Mouse (Mus musculus) lung, embryonic 14.5 days (tissue): Measurements from ENCODE around the gene Gm16181. TPM values are rescaled to one million over a fixed set of nuclear protein-coding genes. Genes with fewer than 3 reads are reported as not detected.

Experiments
- ATAC-seq: fragments of 200-750 bp; cut with Nextera tagmentation; 2 replicates; pipeline ENCODE4 v1.8.0; 2017; ENCODE audit warnings: mild to moderate bottlenecking, moderate TSS enrichment, moderate library complexity; ENCODE audit not compliant: insufficient read depth
- DNase-seq: peaks from one replicate; pipeline ENCODE4 v3.0.0-alpha.2; 2015
- H3K27ac ChIP-seq: fragments of 300-500 bp; sonication (generic); 2 replicates; pipeline ENCODE4 v1.5.1; 2014; ENCODE audit warnings: low read depth, mild to moderate bottlenecking, moderate library complexity
- H3K27me3 ChIP-seq: fragments of 300-500 bp; sonication (generic); 2 replicates; pipeline ENCODE4 v1.6.1; 2014; ENCODE audit warnings: low read length, control low read depth; ENCODE audit not compliant: insufficient read depth
- H3K36me3 ChIP-seq: fragments of 300-500 bp; sonication (generic); 2 replicates; pipeline ENCODE4 v1.6.1; 2014; ENCODE audit warnings: control low read depth; ENCODE audit not compliant: insufficient read depth
- H3K4me1 ChIP-seq: fragments of 300-500 bp; sonication (generic); 2 replicates; pipeline ENCODE4 v1.6.1; 2014; ENCODE audit warnings: antibody characterized with exemption, control low read depth; ENCODE audit not compliant: insufficient read depth
- H3K4me2 ChIP-seq: fragments of 300-500 bp; sonication (generic); 2 replicates; pipeline ENCODE4 v1.6.1; 2014; ENCODE audit warnings: mild to moderate bottlenecking
- H3K4me3 ChIP-seq: fragments of 300-500 bp; sonication (generic); 2 replicates; pipeline ENCODE4 v1.5.1; 2014; ENCODE audit warnings: low read depth, low read length
- H3K9ac ChIP-seq: fragments of 300-500 bp; sonication (generic); 2 replicates; pipeline ENCODE4 v1.6.1; 2014
- H3K9me3 ChIP-seq: fragments of 300-500 bp; sonication (generic); 2 replicates; pipeline ENCODE4 v1.6.1; 2016; ENCODE audit warnings: low read depth, low read length, control low read depth
- CTCF ChIP-seq: IDR thresholded peaks from 2 replicates; pipeline ENCODE4 v1.5.1; 2016; ENCODE audit warnings: antibody characterized with exemption, low read depth
- WGBS: fragments of 180-500 bp; shearing (Covaris S2); extraction: QIAGEN DNeasy Blood & Tissue Kit; methylation state at CpG from one replicate; pipeline ENCODE4 v1.1.7; 2014; 5-methylcytosine and 5-hydroxymethylcytosine counted together
- polyA plus RNA-seq: library from polyadenylated mRNA; unstranded; fragments of >200 nt; fragmentation: Nextera tagmentation; extraction: Ambion mirVana; gene quantifications from 2 replicates; pipeline ENCODE4 v1.2.1, GENCODE M21; 2014

Gm16181 gene
- polyA plus RNA-seq, 1 experiment from 2014 or later: 0.70 TPM

DNA sequence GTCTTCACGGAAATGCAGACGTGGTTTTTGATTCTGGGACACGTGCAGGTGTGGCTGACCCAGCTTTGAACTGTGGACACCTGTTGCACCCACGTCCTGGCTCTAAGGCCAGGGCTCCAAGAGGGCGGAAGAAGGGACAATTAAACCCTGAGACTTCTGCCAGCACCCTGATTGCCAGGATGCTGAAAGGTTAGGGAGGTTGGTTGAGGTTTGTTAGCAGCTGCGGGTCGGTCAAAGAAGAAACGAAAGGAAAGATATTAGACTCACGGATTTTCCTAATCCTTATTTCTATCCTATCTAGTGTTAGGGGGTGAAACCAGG lies 24.4 kb upstream of the Gm16181 start:
- H3K4me2 ChIP-seq: peak overlapping the region; percentile 77
- 24% methylated on average over 9 of the region's 9 CpGs for WGBS
- H3K27me3 ChIP-seq: peaks cover 38% of the 10 kb centered on the region
- H3K9ac ChIP-seq: peak overlapping the region; percentile 7; the same call in 1 of the 2 replicates
- TF ChIP-seq CTCF: no peak
- peak overlapping the region; percentile 41 for H3K4me3 ChIP-seq
- no peak for ATAC-seq
- H3K27ac ChIP-seq: no peak overlapping the region
- H3K36me3 ChIP-seq: no peaks in the 10 kb centered on the region
- no peaks in the 10 kb centered on the region for H3K9me3 ChIP-seq
- DNase-seq: no peak
- H3K4me1 ChIP-seq: no peaks in the 10 kb centered on the region; the same call in none of the 2 replicates

DNA sequence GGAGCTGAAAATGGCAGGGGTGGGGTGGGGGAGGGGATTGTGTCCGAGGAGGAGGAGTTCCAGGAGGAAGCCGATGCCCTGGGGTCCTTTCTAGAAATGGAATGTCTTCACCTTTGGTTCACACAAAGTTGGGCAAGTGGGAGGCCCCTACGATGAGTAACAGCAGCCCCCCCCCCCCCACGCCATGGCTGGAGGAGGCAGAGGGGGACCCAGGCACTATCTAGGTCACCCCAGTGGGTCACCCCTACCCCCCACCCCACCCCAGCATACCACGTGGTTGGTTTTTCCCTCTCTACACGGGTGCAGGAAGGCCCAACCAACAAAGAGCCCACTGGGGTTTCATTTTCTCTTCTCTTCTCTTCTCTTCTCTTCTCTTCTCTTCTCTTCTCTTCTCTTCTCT lies 23.5 kb upstream of the Gm16181 start:
- no peak overlapping the region for H3K4me3 ChIP-seq
- ATAC-seq (no peak), DNase-seq (no peak)
- no peaks in the 10 kb centered on the region for H3K9me3 ChIP-seq
- 42% methylated on average over 5 of the region's 6 CpGs for WGBS
- H3K4me2 ChIP-seq: no peak overlapping the region
- H3K27me3 ChIP-seq: peaks cover 43% of the 10 kb centered on the region
- no peaks in the 10 kb centered on the region for H3K36me3 ChIP-seq
- H3K27ac ChIP-seq: no peak overlapping the region
- H3K9ac ChIP-seq: no peak overlapping the region
- no peak for TF ChIP-seq CTCF
- H3K4me1 ChIP-seq: no peaks in the 10 kb centered on the region; the same call in none of the 2 replicates

DNA sequence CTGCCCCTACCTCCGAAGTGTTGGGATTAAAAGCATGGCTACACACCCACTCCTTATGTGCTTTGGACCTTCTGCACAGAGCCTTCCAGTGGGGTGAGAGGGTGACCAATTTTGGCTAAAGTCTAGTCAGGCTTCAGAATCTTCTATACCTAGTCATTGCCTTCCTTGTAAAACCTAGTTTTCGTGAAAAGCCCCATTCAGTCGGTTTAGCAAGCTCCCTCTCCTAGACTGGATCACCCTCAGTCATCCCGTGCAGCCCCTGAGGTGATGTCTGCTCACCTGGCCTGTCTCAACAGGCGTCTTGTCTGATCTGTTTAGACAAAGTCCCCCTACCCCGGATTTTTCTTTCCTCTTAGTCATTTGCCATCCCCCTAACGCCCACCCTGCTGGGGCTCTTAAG lies 22.6 kb upstream of the Gm16181 start:
- 53% methylated on average over 7 of the region's 7 CpGs for WGBS
- no peak overlapping the region for H3K4me2 ChIP-seq
- peaks cover 43% of the 10 kb centered on the region for H3K27me3 ChIP-seq
- H3K36me3 ChIP-seq: no peaks in the 10 kb centered on the region
- H3K27ac ChIP-seq: no peak overlapping the region
- no peak overlapping the region for H3K9ac ChIP-seq
- no peaks in the 10 kb centered on the region for H3K9me3 ChIP-seq
- H3K4me1 ChIP-seq: no peaks in the 10 kb centered on the region; the same call in none of the 2 replicates
- ATAC-seq: no peak
- no peak for DNase-seq
- H3K4me3 ChIP-seq: no peak overlapping the region
- no peak for TF ChIP-seq CTCF

DNA sequence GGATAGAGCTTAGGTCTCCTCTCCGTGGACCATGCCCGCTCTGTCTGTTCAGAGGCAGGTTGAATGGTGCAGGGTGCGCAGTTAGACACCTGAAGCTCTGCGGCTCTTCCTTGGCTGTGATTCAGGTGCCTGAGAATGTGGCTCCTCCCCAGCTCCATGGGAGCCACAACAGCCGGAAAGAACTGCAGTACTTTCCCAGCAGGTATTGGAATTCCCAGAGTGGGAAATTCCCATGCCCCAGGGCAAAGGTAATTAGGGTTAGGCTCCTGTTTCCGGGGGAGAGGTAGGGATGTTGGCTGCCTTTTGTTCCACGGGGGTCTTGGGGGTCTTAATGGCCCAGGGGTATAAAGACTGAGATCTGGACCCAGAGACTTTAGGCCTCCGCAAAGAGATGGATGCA lies 21.7 kb upstream of the Gm16181 start:
- no peak for TF ChIP-seq CTCF
- no peak for ATAC-seq
- no peaks in the 10 kb centered on the region for H3K36me3 ChIP-seq
- no peaks in the 10 kb centered on the region; the same call in none of the 2 replicates for H3K4me1 ChIP-seq
- no peaks in the 10 kb centered on the region for H3K9me3 ChIP-seq
- H3K27me3 ChIP-seq: peaks cover 48% of the 10 kb centered on the region
- H3K9ac ChIP-seq: no peak overlapping the region
- no peak for DNase-seq
- 28% methylated on average over 8 of the region's 8 CpGs for WGBS
- no peak overlapping the region for H3K4me2 ChIP-seq
- H3K27ac ChIP-seq: no peak overlapping the region
- no peak overlapping the region for H3K4me3 ChIP-seq

DNA sequence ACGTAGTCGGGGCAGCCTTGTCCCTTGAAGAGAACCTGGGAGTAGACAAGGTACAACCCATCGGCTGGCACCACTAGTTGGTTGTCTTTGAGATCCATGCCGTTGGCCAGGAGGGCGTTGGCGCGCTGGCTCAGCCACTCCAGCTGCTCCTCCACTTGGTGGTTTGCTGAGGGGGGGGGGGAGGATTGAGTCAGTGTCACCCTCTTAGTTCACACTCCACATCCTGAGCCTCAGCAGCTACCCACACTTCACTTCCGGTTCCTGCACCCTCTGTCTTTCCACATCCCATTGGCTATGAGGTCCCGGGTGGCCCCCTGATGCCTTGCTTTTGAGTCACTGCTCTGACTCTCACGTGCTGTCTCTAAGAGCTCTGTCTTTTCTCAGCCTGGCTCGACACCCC lies 20.2 kb upstream of the Gm16181 start:
- DNase-seq (no peak), ATAC-seq (no peak)
- H3K9me3 ChIP-seq: no peaks in the 10 kb centered on the region
- no peak overlapping the region for H3K27ac ChIP-seq
- peaks cover 44% of the 10 kb centered on the region for H3K27me3 ChIP-seq
- no peak overlapping the region for H3K4me3 ChIP-seq
- H3K9ac ChIP-seq: no peak overlapping the region
- no peak for TF ChIP-seq CTCF
- no peak overlapping the region for H3K4me2 ChIP-seq
- no peaks in the 10 kb centered on the region; the same call in 1 of the 2 replicates for H3K4me1 ChIP-seq
- WGBS: 70% methylated on average over 11 of the region's 11 CpGs
- no peaks in the 10 kb centered on the region for H3K36me3 ChIP-seq

DNA sequence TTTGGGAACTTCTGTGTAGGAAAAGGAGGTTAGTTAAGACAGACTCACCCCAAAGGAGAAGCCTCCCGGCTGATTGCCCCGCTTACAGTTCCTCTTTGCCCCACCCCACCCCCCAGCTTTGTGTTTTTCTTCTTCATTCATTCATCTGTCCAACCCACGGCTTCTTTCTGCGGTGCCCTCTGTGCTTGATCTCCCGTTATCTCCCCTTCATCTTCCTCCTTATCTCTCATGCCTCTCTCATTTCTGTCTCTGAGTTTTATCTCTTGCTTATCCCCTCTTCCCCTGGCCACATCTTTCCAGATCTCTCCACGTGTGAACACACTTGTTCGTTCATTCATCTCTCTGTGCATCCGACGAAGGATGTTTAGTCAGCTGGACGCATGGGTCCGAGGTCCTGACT lies 19.5 kb upstream of the Gm16181 start:
- Histone ChIP-seq H3K27ac (no peak overlapping the region), H3K4me2 (no peak overlapping the region), H3K4me1 (no peaks in the 10 kb centered on the region), H3K27me3 (peaks cover 37% of the 10 kb centered on the region), H3K9ac (no peak overlapping the region), H3K9me3 (no peaks in the 10 kb centered on the region), H3K36me3 (no peaks in the 10 kb centered on the region), H3K4me3 (0 out of 2 replicates have a peak overlapping the region, but pooled peaks have one; percentile 1)
- WGBS: 46% methylated on average over 11 of the region's 11 CpGs
- no peak for TF ChIP-seq CTCF
- no peak for DNase-seq
- ATAC-seq: no peak

DNA sequence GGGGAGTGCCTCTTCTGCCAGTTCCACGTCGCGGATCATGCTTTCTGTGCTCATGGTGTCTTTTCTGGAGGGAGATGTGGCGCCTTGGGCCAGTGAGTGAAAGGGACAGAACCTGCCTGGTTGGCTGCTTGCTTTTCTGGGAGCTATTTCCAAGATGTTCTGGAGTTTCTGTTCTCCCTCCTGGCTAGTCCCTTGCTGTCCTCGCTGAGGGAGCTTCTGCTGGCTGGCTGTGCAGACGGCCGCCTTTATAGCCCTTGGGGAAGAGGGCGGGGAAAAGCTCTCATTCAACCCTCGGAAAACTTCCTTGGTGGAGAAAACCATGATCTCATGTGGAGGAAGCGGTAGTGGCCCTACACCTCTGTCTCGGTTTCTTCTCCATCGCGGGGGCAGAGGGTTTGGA lies 18.8 kb upstream of the Gm16181 start, which contains the start of gene Tnf:
Tnf (minus strand) TSS at position 221 of the 400 bp plus-strand sequence.
- H3K9me3 ChIP-seq: no peaks in the 10 kb centered on the region
- peaks cover 30% of the 10 kb centered on the region for H3K27me3 ChIP-seq
- no peak within 1 kb of the TSS for H3K4me2 ChIP-seq
- DNase-seq: no peak
- H3K4me1 ChIP-seq: no peaks in the 10 kb centered on the region
- no peak for ATAC-seq
- TF ChIP-seq CTCF: no peak
- no peaks in the 10 kb centered on the region for H3K36me3 ChIP-seq
- 38% methylated on average over 13 of the region's 13 CpGs for whole genome bisulfite sequencing
- no peak within 1 kb of the TSS for H3K9ac ChIP-seq
- 0 out of 2 replicates have a peak within 1 kb of the TSS, but pooled peaks have one; percentile 1 for H3K4me3 ChIP-seq
- no peak within 1 kb of the TSS for H3K27ac ChIP-seq

DNA sequence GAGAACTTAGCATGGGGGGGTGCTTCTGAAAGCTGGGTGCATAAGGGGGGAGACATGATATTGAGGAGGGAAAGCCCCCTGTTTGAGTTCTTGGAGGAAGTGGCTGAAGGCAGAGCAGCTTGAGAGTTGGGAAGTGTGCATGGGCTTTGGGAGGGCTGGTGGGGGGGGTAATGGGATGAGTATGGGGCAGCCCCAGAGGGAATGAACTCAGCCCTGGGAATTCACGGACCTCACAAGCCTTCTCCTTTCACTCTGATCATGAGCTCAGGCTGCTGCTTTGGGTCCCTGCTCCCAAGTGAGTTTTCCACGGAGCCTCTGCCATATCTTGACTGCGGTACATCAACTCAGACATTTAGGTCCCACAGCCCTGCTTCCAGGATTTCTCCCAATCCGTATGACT lies 18.2 kb upstream of the Gm16181 start:
- Histone ChIP-seq H3K4me1 (no peaks in the 10 kb centered on the region), H3K27ac (no peak overlapping the region), H3K36me3 (no peaks in the 10 kb centered on the region), H3K9me3 (no peaks in the 10 kb centered on the region), H3K4me2 (no peak overlapping the region), H3K9ac (no peak overlapping the region), H3K27me3 (peaks cover 25% of the 10 kb centered on the region), H3K4me3 (no peak overlapping the region)
- ATAC-seq (no peak), DNase-seq (no peak)
- 74% methylated on average over 4 of the region's 4 CpGs for WGBS
- TF ChIP-seq CTCF: no peak
